Mouse (Mus musculus) testis, adult 2 months (tissue): Measurements from ENCODE around the gene Kank1.

Experiments used
- CTCF ChIP-seq: fragments of 200-500 bp; IDR thresholded peaks from 2 replicates; pipeline ENCODE4 v1.5.1; 2012; ENCODE audit warnings: low read depth, mild to moderate bottlenecking, inconsistent platforms, low read length, moderate library complexity; ENCODE audit not compliant: control insufficient read depth, insufficient read depth, insufficient replicate concordance
- POLR2A ChIP-seq: fragments of 200-500 bp; IDR thresholded peaks from 2 replicates; pipeline ENCODE4 v1.6.1; 2012; ENCODE audit warnings: low read depth, mild to moderate bottlenecking, inconsistent platforms, low read length, moderate library complexity; ENCODE audit not compliant: control insufficient read depth

DNA sequence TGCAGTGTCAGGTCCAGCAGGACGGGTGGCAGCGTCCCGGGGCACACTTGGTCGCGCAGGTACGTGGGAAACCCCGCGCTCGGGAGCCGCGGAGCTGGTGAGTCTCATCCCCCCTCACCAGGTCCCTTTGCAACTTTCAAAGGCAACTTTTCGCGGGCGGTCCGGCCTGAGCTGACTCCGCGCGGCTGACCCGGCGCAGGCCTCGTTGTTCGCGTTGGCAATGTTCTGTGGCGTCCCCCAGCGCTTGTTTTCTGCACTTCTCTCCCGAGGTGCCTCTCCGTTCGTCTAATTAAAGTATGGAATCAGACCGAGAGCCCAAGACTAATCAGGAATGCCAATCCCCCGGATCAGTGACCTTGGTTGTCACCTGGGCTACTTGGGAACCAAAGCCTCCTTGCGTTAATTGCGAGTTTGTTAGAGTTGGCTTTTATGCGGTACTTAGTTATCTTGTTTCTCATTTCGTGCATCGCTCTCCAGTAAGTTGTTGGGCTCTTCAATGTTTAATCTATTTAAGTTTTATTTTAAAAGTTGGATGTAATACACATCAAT, 791 bp downstream of the Kank1 start:
- peak; percentile 8; the same call in 1 of the 2 replicates for TF ChIP-seq CTCF
- TF ChIP-seq POLR2A, result no peak
